Mouse (Mus musculus) adrenal gland, postnatal 4 days (tissue): ENCODE measurements around the gene Hist1h3i. TPM values are rescaled to one million over a fixed set of nuclear protein-coding genes. Genes with fewer than 3 reads are reported as not detected.
"Not testable (repeated sequence)": the region's sequence is repeated elsewhere in the genome, so short reads cannot be mapped to it uniquely, and the experiment has no call there.

Experiments
- DNase-seq, 2 experiments: peaks; one replicate each; pipeline ENCODE4 v3.0.0; 2021 to 2022; ENCODE audit warnings: low spot score in 2 of 2, mixed read lengths in 2 of 2
- total RNA-seq, 2 experiments: library from RNA; stranded (reverse); gene quantifications; 2 replicates each; pipeline ENCODE4 v1.2.3; 2021

Gene Hist1h3i
- total RNA-seq, 2 experiments from 2014 or later = 511 to 579 TPM

DNA sequence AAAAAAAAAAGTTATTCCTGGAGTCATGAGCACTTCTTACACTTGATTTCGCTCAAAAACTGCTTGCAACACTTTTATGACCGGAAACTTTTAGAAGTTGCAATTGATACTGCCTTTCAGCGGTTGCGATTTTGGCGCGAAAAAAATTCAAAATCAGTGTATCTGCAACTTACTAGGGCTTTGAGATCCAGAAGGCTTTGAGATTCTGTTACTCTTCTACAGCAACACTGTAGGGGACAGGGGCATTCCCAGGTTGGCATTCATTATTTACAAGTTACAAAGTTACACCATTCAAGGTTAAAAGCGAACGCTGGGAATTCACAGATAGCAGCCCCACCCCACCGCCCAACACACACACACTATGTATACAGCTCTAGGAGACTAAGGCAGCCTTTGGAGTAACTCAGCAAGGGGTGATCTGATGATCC is 578 bp upstream of the Hist1h3i start:
- no peak for DNase-seq

GRCm38 (mm10) chr13:21782361-21783254 is 562 bp downstream of the Hist1h3i start:
- DNase-seq = not testable (repeated sequence)

DNA sequence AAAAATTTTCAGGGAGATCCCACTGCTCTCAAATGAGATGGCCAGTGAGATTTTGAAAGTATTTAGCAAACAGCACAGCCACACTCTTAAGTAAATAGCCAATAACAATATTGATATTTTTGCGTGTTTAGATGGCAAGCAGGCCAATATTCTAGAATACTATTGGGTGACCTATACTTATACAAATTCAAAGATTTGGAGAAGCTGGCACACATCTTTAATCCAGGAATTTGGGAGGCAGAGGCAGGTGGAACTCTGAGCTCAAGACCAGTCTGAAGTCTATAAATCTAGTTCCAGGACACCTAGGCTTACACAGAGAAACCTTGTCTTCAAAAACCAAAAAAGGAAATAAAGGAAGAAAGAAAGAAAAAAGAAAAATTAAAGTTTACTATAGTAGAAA is 1.5 kb downstream of the Hist1h3i start:
- DNase-seq = no peak

DNA sequence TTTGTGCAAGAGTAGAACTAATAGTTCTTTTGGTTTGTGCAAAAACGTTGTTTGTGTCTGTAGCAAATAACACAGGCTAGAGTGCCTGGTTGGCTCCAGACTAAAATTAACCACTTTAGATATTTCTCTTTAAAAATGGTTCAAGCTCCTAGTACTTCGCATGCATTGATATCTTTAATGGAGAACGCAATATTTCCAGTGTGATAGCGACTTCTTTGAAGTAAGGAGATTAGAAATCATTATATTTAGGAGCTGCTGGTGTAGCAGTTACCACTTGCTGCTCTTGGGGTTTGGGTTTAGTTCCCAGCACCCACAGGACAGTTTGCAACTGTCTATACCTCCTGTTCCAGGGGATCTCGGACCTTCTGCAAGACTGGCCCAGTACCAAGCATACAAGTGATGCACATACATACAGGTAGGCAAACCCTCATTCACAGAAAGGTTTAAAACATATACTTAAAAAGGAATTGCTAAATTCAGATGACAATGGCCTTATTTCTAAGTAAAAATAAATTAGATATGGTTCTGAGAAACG is 2.1 kb downstream of the Hist1h3i start:
- DNase-seq = no peak

DNA sequence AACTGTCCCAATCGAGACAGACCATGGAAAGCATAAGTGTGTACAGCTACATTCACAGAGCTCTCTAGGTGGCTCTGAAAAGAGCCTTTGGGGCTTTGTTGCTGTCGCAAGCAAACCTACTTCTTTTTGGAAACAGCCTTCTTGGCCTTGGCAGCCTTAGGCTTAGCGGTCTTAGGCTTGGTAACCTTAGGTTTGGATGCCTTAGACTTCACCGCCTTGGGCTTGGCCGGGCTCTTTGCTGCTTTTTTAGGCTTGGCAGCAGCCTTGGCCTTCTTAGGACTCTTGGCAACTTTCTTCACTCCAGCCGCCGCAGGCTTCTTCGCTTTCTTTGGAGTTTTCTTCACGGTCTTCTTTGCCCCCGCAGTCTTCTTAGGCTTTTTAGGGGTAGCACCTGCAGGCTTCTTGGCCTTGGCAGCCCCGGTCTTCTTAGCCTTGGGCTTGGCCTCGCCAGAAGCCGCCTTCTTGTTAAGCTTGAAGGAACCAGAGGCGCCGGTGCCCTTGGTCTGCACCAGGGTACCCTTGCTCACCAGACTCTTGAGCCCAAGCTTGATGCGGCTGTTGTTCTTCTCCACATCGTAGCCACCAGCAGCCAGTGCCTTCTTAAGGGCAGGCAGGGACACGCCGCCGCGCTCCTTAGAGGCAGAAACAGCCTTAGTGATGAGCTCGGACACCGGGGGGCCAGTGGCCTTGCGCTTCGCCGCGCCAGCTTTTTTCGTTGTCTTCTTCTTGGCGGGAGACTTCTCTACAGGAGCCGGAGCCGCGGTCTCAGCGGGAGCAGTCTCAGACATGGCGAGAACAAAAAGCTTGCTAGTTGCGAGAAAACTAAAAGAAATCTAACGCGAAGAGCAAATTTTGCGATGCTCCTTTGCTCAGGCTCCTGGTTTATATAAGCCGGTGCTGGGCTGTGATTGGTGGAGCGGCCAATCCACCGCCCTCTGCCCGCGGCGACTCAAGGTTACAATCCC is 3.1 kb downstream of the Hist1h3i start, which contains the start of gene Hist1h1b:
Gene Hist1h1b (minus strand): TSS at position 859 of the 965 bp plus-strand sequence.
- peak; percentile 47 to 49 for DNase-seq

- DNase-seq = peak in 1 of 2 experiments; percentile 44
Measured at GRCm38 (mm10) chr13:21778814-21779766, 4.1 kb downstream of the Hist1h3i start.

DNA sequence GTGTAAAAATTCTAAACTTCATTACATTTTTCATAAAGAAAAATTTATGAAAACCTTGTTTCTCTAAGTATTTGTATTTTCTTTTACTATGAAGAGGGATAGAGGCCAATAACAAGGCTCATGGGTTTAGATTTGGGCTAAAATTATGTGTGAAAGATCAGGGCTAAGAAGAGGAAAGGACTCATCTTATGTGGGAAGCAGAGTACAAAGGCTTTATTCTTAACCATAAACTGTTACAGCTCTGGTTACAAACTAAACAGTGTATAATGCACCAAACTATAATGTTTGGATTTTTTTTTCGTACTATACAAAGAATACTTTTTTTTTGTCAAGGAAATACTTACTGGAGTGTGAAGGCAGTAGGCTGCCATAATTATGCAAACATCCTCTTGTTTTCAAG is 27.5 kb downstream of the Hist1h3i start:
- DNase-seq = no peak

GRCm38 (mm10) chr13:21754294-21755001 is 28.7 kb downstream of the Hist1h3i start:
- not testable (repeated sequence) for DNase-seq

- DNase-seq = peak in 1 of 2 experiments; percentile 34
Measured at GRCm38 (mm10) chr13:21753524-21754285, 29.5 kb downstream of the Hist1h3i start, which contains the start of the genes Hist1h2ak and Hist1h2bn. TSS of gene Hist1h2ak (minus strand) at chr13:21753827. TSS of gene Hist1h2bn (plus strand) at chr13:21754123.

GRCm38 (mm10) chr13:21753051-21753523 is 30.1 kb downstream of the Hist1h3i start:
- no peak for DNase-seq

DNA sequence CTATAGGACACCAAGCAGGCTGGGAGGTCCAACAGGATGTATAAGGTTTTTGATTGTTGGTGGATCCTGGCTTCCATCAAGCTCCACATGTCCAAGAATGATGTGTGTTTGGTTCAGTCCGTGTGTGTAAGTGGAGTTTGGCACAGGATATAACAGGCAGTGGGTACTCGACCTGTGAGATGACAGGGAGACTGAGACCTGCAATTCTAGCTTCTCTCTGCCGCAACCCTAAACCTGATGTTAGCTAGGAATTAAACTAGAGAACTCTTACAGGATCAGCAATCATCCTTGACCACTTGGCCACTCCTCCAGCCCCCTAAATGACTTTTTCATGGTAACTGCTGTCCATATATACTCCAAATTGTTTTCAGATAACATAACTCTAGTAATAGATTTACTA is 30.8 kb downstream of the Hist1h3i start:
- no peak for DNase-seq

GRCm38 (mm10) chr13:21751827-21752226 is 31.3 kb downstream of the Hist1h3i start:
- DNase-seq = no peak

DNA sequence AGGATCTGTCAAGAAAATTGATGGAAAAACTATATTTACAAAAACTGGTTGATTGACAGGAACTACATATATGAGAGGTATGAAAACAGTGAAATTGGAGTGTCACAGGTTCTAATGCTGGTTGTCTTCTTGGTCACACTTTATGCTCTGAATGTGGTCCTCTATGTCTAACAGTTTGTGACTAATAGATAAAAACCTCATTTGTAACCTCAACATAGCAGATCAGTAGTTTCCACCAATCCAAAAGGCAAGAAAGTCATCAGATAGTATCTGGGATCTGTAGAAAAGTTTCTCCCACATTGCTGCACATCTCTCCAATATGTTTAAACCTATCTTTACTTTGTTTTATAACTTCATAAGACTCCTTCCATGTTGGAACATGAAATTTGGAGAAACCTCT is 31.8 kb downstream of the Hist1h3i start:
- DNase-seq = no peak

GRCm38 (mm10) chr13:21750159-21751017 is 32.8 kb downstream of the Hist1h3i start, which contains the start of gene Hist1h4k:
TSS of gene Hist1h4k (minus strand) at chr13:21750505.
- peak; percentile 82 to 84 for DNase-seq

GRCm38 (mm10) chr13:21749387-21750158 is 33.6 kb downstream of the Hist1h3i start:
- DNase-seq = no peak

- DNase-seq = no peak
Measured at GRCm38 (mm10) chr13:21745006-21745405, 38.2 kb downstream of the Hist1h3i start.
